Mouse (Mus musculus) kidney, embryonic 14.5 days (tissue): ENCODE data around the gene Cd274. TPM values are rescaled to one million over a fixed set of nuclear protein-coding genes. Genes with fewer than 3 reads are reported as not detected.

Experiments
- ATAC-seq: fragments of 200-750 bp; cut with Nextera tagmentation; 2 replicates; pipeline ENCODE4 v1.8.0; 2017; ENCODE audit warnings: moderate number of reproducible peaks, mild to moderate bottlenecking, moderate TSS enrichment, moderate library complexity; ENCODE audit not compliant: low FRiP score, low TSS enrichment
- H3K27ac ChIP-seq: fragments of 300-500 bp; sonication (generic); 2 replicates; pipeline ENCODE4 v1.5.1; 2014; ENCODE audit warnings: low read depth, mild to moderate bottlenecking, low read length, moderate library complexity, mixed read lengths
- H3K27me3 ChIP-seq: fragments of 300-500 bp; sonication (generic); 2 replicates; pipeline ENCODE4 v1.6.1; 2014; ENCODE audit warnings: mild to moderate bottlenecking, low read length; ENCODE audit not compliant: control insufficient read depth, insufficient read depth
- H3K36me3 ChIP-seq: fragments of 300-500 bp; sonication (generic); 2 replicates; pipeline ENCODE4 v1.6.1; 2014; ENCODE audit warnings: low read length, mixed read lengths; ENCODE audit not compliant: control insufficient read depth, insufficient read depth
- H3K4me1 ChIP-seq: fragments of 300-500 bp; sonication (generic); 2 replicates; pipeline ENCODE4 v1.6.1; 2014; ENCODE audit warnings: low read length, mixed read lengths; ENCODE audit not compliant: control insufficient read depth, insufficient read depth
- H3K4me2 ChIP-seq: fragments of 300-500 bp; sonication (generic); replicated peaks from 2 replicates; pipeline ENCODE4 v1.6.1; 2014; ENCODE audit warnings: low read depth, mild to moderate bottlenecking, low read length
- H3K4me3 ChIP-seq: fragments of 300-500 bp; sonication (generic); 2 replicates; pipeline ENCODE4 v1.5.1; 2014; ENCODE audit warnings: mild to moderate bottlenecking, low read length
- H3K9ac ChIP-seq: fragments of 300-500 bp; sonication (generic); 2 replicates; pipeline ENCODE4 v1.6.1; 2014; ENCODE audit warnings: low read depth, mild to moderate bottlenecking, low read length, moderate library complexity
- H3K9me3 ChIP-seq: fragments of 300-500 bp; sonication (generic); 2 replicates; pipeline ENCODE4 v1.6.1; 2016; ENCODE audit warnings: low read length; ENCODE audit not compliant: control insufficient read depth
- WGBS: fragments of 180-500 bp; shearing (Covaris S2); extraction: QIAGEN DNeasy Blood & Tissue Kit; methylation state at CpG from one replicate; pipeline ENCODE4 v1.1.7; 2014; 5-methylcytosine and 5-hydroxymethylcytosine counted together
- polyA plus RNA-seq: library from polyadenylated mRNA; unstranded; fragments of >200 nt; fragmentation: Nextera tagmentation; extraction: Ambion mirVana; gene quantifications from 2 replicates; pipeline ENCODE4 v1.2.1, GENCODE M21; 2014

Gene Cd274
- polyA plus RNA-seq, 1 experiment from 2014 or later = 0.39 TPM

DNA sequence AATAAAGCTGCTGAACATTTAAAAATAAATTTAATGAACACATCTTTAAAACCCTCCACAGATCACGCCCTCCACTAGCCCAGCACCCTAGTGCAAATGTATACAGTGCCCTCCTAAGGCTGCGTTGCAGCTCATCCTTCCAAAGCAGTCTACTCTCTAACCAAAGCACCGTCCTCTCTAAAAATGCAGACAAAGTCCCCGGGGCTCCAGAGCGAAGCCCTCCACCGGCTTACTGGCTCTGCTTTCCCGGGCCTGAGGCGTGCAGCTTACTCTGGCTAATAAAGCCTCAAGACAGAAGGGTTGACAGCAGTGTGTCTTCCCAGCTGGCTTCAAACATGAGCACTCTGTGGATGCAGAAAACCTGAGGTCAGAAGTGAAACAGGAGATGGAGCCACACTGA is 53.1 kb downstream of the Cd274 start:
- ATAC-seq = no peak
- Histone ChIP-seq H3K27ac (no peak overlapping the region), H3K4me1 (no peaks in the 10 kb centered on the region), H3K4me2 (no peak overlapping the region), H3K27me3 (no peaks in the 10 kb centered on the region), H3K4me3 (no peak overlapping the region), H3K9me3 (no peaks in the 10 kb centered on the region), H3K36me3 (no peaks in the 10 kb centered on the region), H3K9ac (no peak overlapping the region)
- 80% methylated on average over 8 of the region's 8 CpGs for WGBS

GRCm38 (mm10) chr19:29422013-29422645 is 54.9 kb downstream of the Cd274 start:
- H3K9me3 ChIP-seq = no peaks in the 10 kb centered on the region
- no peaks in the 10 kb centered on the region for H3K27me3 ChIP-seq
- H3K4me2 ChIP-seq = no peak overlapping the region
- H3K4me1 ChIP-seq = no peaks in the 10 kb centered on the region
- H3K9ac ChIP-seq = no peak overlapping the region
- H3K4me3 ChIP-seq = no peak overlapping the region
- no peak overlapping the region for H3K27ac ChIP-seq
- 83% methylated on average over 16 of the region's 16 CpGs for WGBS
- no peaks in the 10 kb centered on the region for H3K36me3 ChIP-seq
- ATAC-seq = no peak

GRCm38 (mm10) chr19:29422796-29423195 is 55.5 kb downstream of the Cd274 start:
- Histone ChIP-seq H3K4me2 (no peak overlapping the region), H3K27ac (no peak overlapping the region), H3K36me3 (no peaks in the 10 kb centered on the region), H3K27me3 (no peaks in the 10 kb centered on the region), H3K4me1 (no peaks in the 10 kb centered on the region), H3K9ac (no peak overlapping the region), H3K4me3 (no peak overlapping the region), H3K9me3 (no peaks in the 10 kb centered on the region)
- no peak for ATAC-seq
- WGBS = 85% methylated on average over 7 of the region's 7 CpGs

- WGBS = 86% methylated on average over 3 of the region's 3 CpGs
- Histone ChIP-seq H3K9ac (no peak overlapping the region), H3K4me2 (no peak overlapping the region), H3K9me3 (no peaks in the 10 kb centered on the region), H3K36me3 (no peaks in the 10 kb centered on the region), H3K4me3 (no peak overlapping the region), H3K27me3 (no peaks in the 10 kb centered on the region), H3K27ac (no peak overlapping the region), H3K4me1 (no peaks in the 10 kb centered on the region)
- no peak for ATAC-seq
Measured at GRCm38 (mm10) chr19:29430516-29430915, 63.3 kb downstream of the Cd274 start.

- Histone ChIP-seq H3K4me3 (no peak overlapping the region), H3K27ac (no peak overlapping the region), H3K36me3 (no peaks in the 10 kb centered on the region), H3K9me3 (no peaks in the 10 kb centered on the region), H3K4me2 (no peak overlapping the region), H3K27me3 (no peaks in the 10 kb centered on the region), H3K9ac (no peak overlapping the region), H3K4me1 (no peaks in the 10 kb centered on the region)
- ATAC-seq = no peak
- 78% methylated on average over 3 of the region's 3 CpGs for WGBS
Measured at GRCm38 (mm10) chr19:29430953-29431352, 63.7 kb downstream of the Cd274 start.

DNA sequence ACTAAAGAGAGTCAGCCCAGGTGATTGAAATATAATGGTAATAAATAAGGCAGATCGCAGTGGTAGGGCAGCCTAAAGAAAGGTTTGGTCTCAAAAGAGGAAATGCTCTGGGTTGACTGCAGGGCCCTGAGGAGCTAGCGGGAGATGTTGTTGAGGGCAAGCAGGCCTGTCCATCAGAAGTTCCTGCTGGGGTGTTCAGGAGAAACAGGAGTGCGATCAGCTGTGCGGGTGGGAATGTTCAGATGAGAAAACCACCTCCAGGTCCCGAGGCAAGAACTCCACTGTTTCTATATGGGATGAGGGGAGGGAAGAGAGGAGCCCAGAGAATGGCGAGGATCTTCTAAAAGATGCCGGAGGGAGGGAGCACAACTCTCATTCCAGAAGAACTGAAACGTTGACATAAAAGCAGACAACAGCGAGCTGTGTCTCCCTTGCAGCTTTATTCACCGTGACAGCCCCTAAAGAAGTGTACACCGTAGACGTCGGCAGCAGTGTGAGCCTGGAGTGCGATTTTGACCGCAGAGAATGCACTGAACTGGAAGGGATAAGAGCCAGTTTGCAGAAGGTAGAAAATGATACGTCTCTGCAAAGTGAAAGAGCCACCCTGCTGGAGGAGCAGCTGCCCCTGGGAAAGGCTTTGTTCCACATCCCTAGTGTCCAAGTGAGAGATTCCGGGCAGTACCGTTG is 69.7 kb downstream of the Cd274 start:
- H3K4me3 ChIP-seq = no peak overlapping the region
- 86% methylated on average over 18 of the region's 18 CpGs for WGBS
- no peaks in the 10 kb centered on the region for H3K27me3 ChIP-seq
- H3K36me3 ChIP-seq = no peaks in the 10 kb centered on the region
- no peaks in the 10 kb centered on the region for H3K9me3 ChIP-seq
- no peaks in the 10 kb centered on the region for H3K4me1 ChIP-seq
- H3K27ac ChIP-seq = no peak overlapping the region
- H3K9ac ChIP-seq = no peak overlapping the region
- H3K4me2 ChIP-seq = no peak overlapping the region
- ATAC-seq = no peak

Other genes with a start within 250 kb of the Cd274 start
- gene Jak2, start 115.6 kb upstream of the Cd274 start, polyA plus RNA-seq = 8.0 and 15.5 TPM in 2 replicates
- gene Insl6, start 42.1 kb upstream of the Cd274 start, polyA plus RNA-seq = 7.2 and 7.8 TPM in 2 replicates
- gene Rln1, start 32.8 kb upstream of the Cd274 start, polyA plus RNA-seq = 0.83 TPM in 1 of 2 replicates, not detected in the other
- 47.2 and 61.6 TPM in 2 replicates for gene Plgrkt, start 65 bp upstream of the Cd274 start, polyA plus RNA-seq
- not detected in 2 replicates for gene Pdcd1lg2, start 43.5 kb downstream of the Cd274 start, polyA plus RNA-seq
- 17.4 and 19.3 TPM in 2 replicates for gene Ric1, start 154.8 kb downstream of the Cd274 start, polyA plus RNA-seq